Mouse (Mus musculus) embryonic facial prominence, embryonic 11.5 days (tissue): Measurements from ENCODE around the gene Rfc5. TPM values are rescaled to one million over a fixed set of nuclear protein-coding genes. Genes with fewer than 3 reads are reported as not detected.

Experiments
- ATAC-seq: fragments of 200-750 bp; cut with Nextera tagmentation; replicated peaks from 2 replicates; pipeline ENCODE4 v1.8.0; 2017; ENCODE audit warnings: low read depth; ENCODE audit not compliant: insufficient number of reproducible peaks, low FRiP score, low TSS enrichment
- DNase-seq: peaks from one replicate; pipeline ENCODE4 v3.0.0-alpha.2; 2015; ENCODE audit warnings: low spot score
- H3K27ac ChIP-seq: fragments of 300-500 bp; sonication (generic); replicated peaks from 2 replicates; pipeline ENCODE4 v1.5.1; 2014; ENCODE audit warnings: mild to moderate bottlenecking, low read depth, low read length, control low read depth
- H3K27me3 ChIP-seq: fragments of 300-500 bp; sonication (generic); 2 replicates; pipeline ENCODE4 v1.6.1; 2014; ENCODE audit warnings: mild to moderate bottlenecking, low read length, moderate library complexity, mixed read lengths; ENCODE audit not compliant: control insufficient read depth, insufficient read depth
- H3K36me3 ChIP-seq: fragments of 300-500 bp; sonication (generic); replicated peaks from 2 replicates; pipeline ENCODE4 v1.6.1; 2014; ENCODE audit warnings: low read depth, mild to moderate bottlenecking, low read length, moderate library complexity, mixed read lengths; ENCODE audit not compliant: control insufficient read depth, insufficient read depth
- H3K4me1 ChIP-seq: fragments of 300-500 bp; sonication (generic); 2 replicates; pipeline ENCODE4 v1.6.1; 2014; ENCODE audit warnings: low read length, mixed read lengths; ENCODE audit not compliant: control insufficient read depth, insufficient read depth
- H3K4me2 ChIP-seq: fragments of 300-500 bp; sonication (generic); 2 replicates; pipeline ENCODE4 v1.6.1; 2014; ENCODE audit warnings: low read depth, mild to moderate bottlenecking, control low read depth, low read length, moderate library complexity
- H3K4me3 ChIP-seq: fragments of 300-500 bp; sonication (generic); 2 replicates; pipeline ENCODE4 v1.5.1; 2014; ENCODE audit warnings: low read depth, low read length, control low read depth
- H3K9ac ChIP-seq: fragments of 300-500 bp; sonication (generic); replicated peaks from 2 replicates; pipeline ENCODE4 v1.6.1; 2014; ENCODE audit warnings: mild to moderate bottlenecking, control low read depth, low read length
- H3K9me3 ChIP-seq: fragments of 300-500 bp; sonication (generic); replicated peaks from 2 replicates; pipeline ENCODE4 v1.6.1; 2016; ENCODE audit warnings: mild to moderate bottlenecking, low read length, inconsistent platforms, mixed read lengths; ENCODE audit not compliant: control insufficient read depth
- WGBS: fragments of 180-500 bp; shearing (Covaris S2); extraction: QIAGEN DNeasy Blood & Tissue Kit; methylation state at CpG from one replicate; pipeline ENCODE4 v1.1.7; 2014; 5-methylcytosine and 5-hydroxymethylcytosine counted together
- polyA plus RNA-seq: library from polyadenylated mRNA; unstranded; fragments of >200 nt; fragmentation: Nextera tagmentation; extraction: Ambion mirVana; gene quantifications from 2 replicates; pipeline ENCODE4 v1.2.1, GENCODE M21; 2014

Gene Rfc5
- polyA plus RNA-seq, 1 experiment from 2014 or later: 105 TPM

- Histone ChIP-seq H3K27ac (no peak overlapping the region), H3K4me2 (no peak overlapping the region), H3K4me3 (no peak overlapping the region), H3K27me3 (no peaks in the 10 kb centered on the region), H3K36me3 (peaks cover 4% of the 10 kb centered on the region), H3K4me1 (no peaks in the 10 kb centered on the region), H3K9me3 (no peaks in the 10 kb centered on the region), H3K9ac (no peak overlapping the region)
- DNase-seq: no peak
- no peak for ATAC-seq
- WGBS: 91% methylated on average over 9 of the region's 9 CpGs
These were observed 15.4 kb downstream of the Rfc5 start for GRCm38 (mm10) chr5:117373418-117373817.

- Histone ChIP-seq H3K9ac (no peak overlapping the region), H3K36me3 (no peaks in the 10 kb centered on the region; the same call in 1 of the 2 replicates), H3K27me3 (no peaks in the 10 kb centered on the region), H3K4me1 (no peaks in the 10 kb centered on the region), H3K4me2 (no peak overlapping the region), H3K4me3 (no peak overlapping the region), H3K9me3 (no peaks in the 10 kb centered on the region), H3K27ac (no peak overlapping the region)
- ATAC-seq (no peak), DNase-seq (no peak)
- WGBS: 90% methylated on average over 10 of the region's 10 CpGs
These were observed 18.3 kb downstream of the Rfc5 start for GRCm38 (mm10) chr5:117370592-117370991.

GRCm38 (mm10) chr5:117367206-117367605, 21.6 kb downstream of the Rfc5 start:
- no peaks in the 10 kb centered on the region; the same call in 1 of the 2 replicates for H3K36me3 ChIP-seq
- WGBS: 36% methylated on average over 8 of the region's 8 CpGs
- DNase-seq: no peak

GRCm38 (mm10) chr5:117365904-117366561, 22.8 kb downstream of the Rfc5 start:
- H3K36me3 ChIP-seq: no peaks in the 10 kb centered on the region; the same call in 1 of the 2 replicates
- H3K4me3 ChIP-seq: no peak overlapping the region
- 88% methylated on average over 13 of the region's 13 CpGs for WGBS
- DNase-seq (no peak), ATAC-seq (no peak)
- H3K27ac ChIP-seq: no peak overlapping the region
- H3K9ac ChIP-seq: no peak overlapping the region
- H3K27me3 ChIP-seq: no peaks in the 10 kb centered on the region
- H3K4me2 ChIP-seq: no peak overlapping the region
- H3K4me1 ChIP-seq: no peaks in the 10 kb centered on the region
- no peaks in the 10 kb centered on the region for H3K9me3 ChIP-seq

More at GRCm38 (mm10) chr5:117367206-117367605, 21.6 kb downstream of the Rfc5 start:
- no peaks in the 10 kb centered on the region for H3K27me3 ChIP-seq
- H3K4me1 ChIP-seq: no peaks in the 10 kb centered on the region
- no peaks in the 10 kb centered on the region for H3K9me3 ChIP-seq
- ATAC-seq: no peak
- no peak overlapping the region for H3K4me3 ChIP-seq
- no peak overlapping the region for H3K27ac ChIP-seq
- H3K9ac ChIP-seq: no peak overlapping the region
- H3K4me2 ChIP-seq: no peak overlapping the region

GRCm38 (mm10) chr5:117364821-117365220, 24.0 kb downstream of the Rfc5 start:
- H3K36me3 ChIP-seq: no peaks in the 10 kb centered on the region; the same call in 1 of the 2 replicates
- WGBS: 78% methylated on average over 3 of the region's 3 CpGs

GRCm38 (mm10) chr5:117363066-117363782, 25.6 kb downstream of the Rfc5 start:
- Histone ChIP-seq H3K4me1 (peaks cover 7% of the 10 kb centered on the region; the same call in 1 of the 2 replicates), H3K27ac (no peak overlapping the region), H3K4me2 (no peak overlapping the region), H3K9ac (no peak overlapping the region), H3K27me3 (no peaks in the 10 kb centered on the region), H3K4me3 (no peak overlapping the region), H3K36me3 (no peaks in the 10 kb centered on the region; the same call in 1 of the 2 replicates), H3K9me3 (no peaks in the 10 kb centered on the region)
- DNase-seq: no peak
- WGBS: 59% methylated on average over 15 of the region's 15 CpGs
- ATAC-seq: no peak

More at GRCm38 (mm10) chr5:117364821-117365220, 24.0 kb downstream of the Rfc5 start:
- no peak overlapping the region for H3K4me3 ChIP-seq
- H3K27ac ChIP-seq: no peak overlapping the region
- H3K27me3 ChIP-seq: no peaks in the 10 kb centered on the region
- H3K9me3 ChIP-seq: no peaks in the 10 kb centered on the region
- ATAC-seq (no peak), DNase-seq (no peak)
- no peak overlapping the region for H3K4me2 ChIP-seq
- H3K9ac ChIP-seq: no peak overlapping the region
- peaks cover 3% of the 10 kb centered on the region; the same call in 1 of the 2 replicates for H3K4me1 ChIP-seq

GRCm38 (mm10) chr5:117361590-117361989, 27.3 kb downstream of the Rfc5 start:
- Histone ChIP-seq H3K27me3 (no peaks in the 10 kb centered on the region), H3K4me2 (no peak overlapping the region), H3K4me3 (no peak overlapping the region), H3K4me1 (peaks cover 10% of the 10 kb centered on the region; the same call in 1 of the 2 replicates), H3K27ac (no peak overlapping the region), H3K9me3 (no peaks in the 10 kb centered on the region), H3K9ac (no peak overlapping the region), H3K36me3 (no peaks in the 10 kb centered on the region)
- ATAC-seq (no peak), DNase-seq (no peak)
- 84% methylated on average over 4 of the region's 4 CpGs for WGBS
